Mouse (Mus musculus): ENCODE data around the gene Akr1d1. TPM values are rescaled to one million over a fixed set of nuclear protein-coding genes. Genes with fewer than 3 reads are reported as not detected.

The Akr1d1 gene
- polyA plus RNA-seq, 1 experiment from 2014 or later: not detected

DNA sequence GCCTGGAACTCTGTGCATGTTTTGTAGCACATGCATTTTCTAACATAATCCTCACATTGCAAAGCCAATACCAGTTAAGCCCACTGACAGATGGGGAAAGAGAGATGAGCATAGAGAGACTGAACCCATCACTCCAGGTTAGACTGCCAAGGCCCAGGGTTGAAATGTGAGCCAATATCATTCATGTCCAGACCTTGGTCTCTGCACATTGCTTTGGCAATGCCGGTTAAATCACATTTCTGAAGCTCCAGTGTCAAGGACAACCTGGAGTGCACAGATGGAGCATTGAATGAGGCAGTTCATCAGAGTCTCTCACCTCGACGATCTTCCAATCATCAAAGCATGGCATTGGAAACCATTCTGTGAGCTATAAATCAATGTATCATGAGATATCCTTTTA is 2.1 kb downstream of the Akr1d1 start:
- Histone ChIP-seq H3K36me3 (no peaks in the 10 kb centered on the region), H3K9ac (no peak overlapping the region), H3K27me3 (replicated peaks) (no peaks in the 10 kb centered on the region), H3K27ac (replicated peaks) (no peak overlapping the region), H3K4me3 (no peak overlapping the region), H3K9me3 (no peaks in the 10 kb centered on the region), H3K4me2 (no peak overlapping the region), H3K4me1 (no peaks in the 10 kb centered on the region)
- no peak for ATAC-seq (ENCODE audit: extremely low read depth, insufficient number of reproducible peaks, low FRiP score, low TSS enrichment)
- 79% methylated on average over 3 of the region's 3 CpGs for WGBS

- Histone ChIP-seq H3K36me3 (no peaks in the 10 kb centered on the region), H3K4me3 (no peak overlapping the region), H3K4me1 (0 out of 2 replicates have a peak, but pooled peaks cover 5% of the 10 kb centered on the region), H3K4me2 (no peak overlapping the region), H3K9ac (no peak overlapping the region), H3K27ac (replicated peaks) (no peak overlapping the region), H3K27me3 (replicated peaks) (no peaks in the 10 kb centered on the region), H3K9me3 (no peaks in the 10 kb centered on the region)
- WGBS: 70% methylated on average over 3 of the region's 3 CpGs
- no peak for ATAC-seq (ENCODE audit: extremely low read depth, insufficient number of reproducible peaks, low FRiP score, low TSS enrichment)
Observed at GRCm38 (mm10) chr6:37536831-37537230, 6.9 kb downstream of the Akr1d1 start.

DNA sequence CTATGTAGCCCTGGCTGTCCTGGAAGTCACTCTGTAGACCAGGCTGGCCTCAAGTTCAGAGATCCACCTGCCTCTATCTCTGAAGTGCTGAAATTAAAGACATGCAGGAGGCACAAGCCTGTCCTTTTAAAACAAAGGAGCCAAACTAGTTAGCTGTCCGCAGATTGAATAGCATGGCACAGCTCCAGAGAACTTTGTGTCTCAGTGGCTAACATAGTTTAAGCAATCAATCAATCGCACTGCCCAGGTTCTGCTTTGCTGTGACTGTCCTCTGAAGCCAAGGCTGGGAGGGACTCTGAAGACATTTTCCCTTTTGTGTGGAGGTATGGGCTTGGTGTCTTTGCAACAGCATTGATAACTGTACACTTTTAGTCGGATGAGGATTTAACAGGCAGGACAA is 7.8 kb downstream of the Akr1d1 start:
- Histone ChIP-seq H3K9me3 (no peaks in the 10 kb centered on the region), H3K4me2 (no peak overlapping the region), H3K36me3 (no peaks in the 10 kb centered on the region), H3K4me3 (no peak overlapping the region), H3K27me3 (replicated peaks) (no peaks in the 10 kb centered on the region), H3K9ac (no peak overlapping the region), H3K27ac (replicated peaks) (no peak overlapping the region), H3K4me1 (0 out of 2 replicates have a peak, but pooled peaks cover 5% of the 10 kb centered on the region)
- 78% methylated on average over 3 of the region's 3 CpGs for WGBS
- no peak for ATAC-seq (ENCODE audit: extremely low read depth, insufficient number of reproducible peaks, low FRiP score, low TSS enrichment)

GRCm38 (mm10) chr6:37538792-37539191 is 8.8 kb downstream of the Akr1d1 start:
- Histone ChIP-seq H3K4me1 (0 out of 2 replicates have a peak, but pooled peaks cover 5% of the 10 kb centered on the region), H3K9me3 (no peaks in the 10 kb centered on the region), H3K4me3 (no peak overlapping the region), H3K27me3 (replicated peaks) (no peaks in the 10 kb centered on the region), H3K9ac (no peak overlapping the region), H3K27ac (replicated peaks) (no peak overlapping the region), H3K4me2 (no peak overlapping the region), H3K36me3 (no peaks in the 10 kb centered on the region)
- ATAC-seq (ENCODE audit: extremely low read depth, insufficient number of reproducible peaks, low FRiP score, low TSS enrichment): no peak
- 78% methylated on average over 5 of the region's 5 CpGs for WGBS

- H3K4me1 ChIP-seq: 0 out of 2 replicates have a peak, but pooled peaks cover 5% of the 10 kb centered on the region
- H3K9me3 ChIP-seq: no peaks in the 10 kb centered on the region
- H3K27ac ChIP-seq (replicated peaks): no peak overlapping the region
- no peaks in the 10 kb centered on the region for H3K36me3 ChIP-seq
- no peak overlapping the region for H3K4me3 ChIP-seq
- ATAC-seq (ENCODE audit: extremely low read depth, insufficient number of reproducible peaks, low FRiP score, low TSS enrichment): no peak
- H3K27me3 ChIP-seq (replicated peaks): no peaks in the 10 kb centered on the region
- WGBS: 75% methylated on average over 9 of the region's 9 CpGs
- H3K4me2 ChIP-seq: no peak overlapping the region
- no peak overlapping the region for H3K9ac ChIP-seq
Observed at GRCm38 (mm10) chr6:37539403-37539802, 9.4 kb downstream of the Akr1d1 start.

DNA sequence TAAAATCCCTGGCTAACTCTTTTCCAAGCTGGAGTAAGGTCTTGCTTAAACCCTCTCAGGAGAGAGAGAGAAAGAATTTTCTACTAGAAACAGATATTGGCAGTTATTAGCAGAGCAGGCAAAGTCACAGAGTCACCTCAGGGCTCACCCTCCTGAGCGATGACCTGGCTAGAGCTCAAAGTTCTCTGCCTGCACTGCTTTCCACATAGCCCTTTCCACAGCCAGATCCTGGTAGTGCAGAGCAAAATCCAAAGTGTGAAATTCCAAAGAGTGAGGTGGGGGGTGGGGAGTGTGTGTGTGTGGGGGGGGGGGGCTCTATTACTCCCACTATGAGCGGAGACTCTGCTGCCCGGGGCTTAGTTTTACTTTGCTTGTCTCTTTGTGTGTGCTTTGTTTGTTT is 10.1 kb downstream of the Akr1d1 start:
- H3K36me3 ChIP-seq: no peaks in the 10 kb centered on the region
- no peak overlapping the region for H3K4me3 ChIP-seq
- H3K4me1 ChIP-seq: 0 out of 2 replicates have a peak, but pooled peaks cover 5% of the 10 kb centered on the region
- H3K4me2 ChIP-seq: no peak overlapping the region
- H3K27me3 ChIP-seq (replicated peaks): no peaks in the 10 kb centered on the region
- no peak overlapping the region for H3K9ac ChIP-seq
- no peaks in the 10 kb centered on the region for H3K9me3 ChIP-seq
- ATAC-seq (ENCODE audit: extremely low read depth, insufficient number of reproducible peaks, low FRiP score, low TSS enrichment): no peak; the same call in 1 of the 2 replicates
- 42% methylated on average over 3 of the region's 3 CpGs for WGBS
- H3K27ac ChIP-seq (replicated peaks): no peak overlapping the region

- ATAC-seq (ENCODE audit: extremely low read depth, insufficient number of reproducible peaks, low FRiP score, low TSS enrichment): no peak
- Histone ChIP-seq H3K27ac (replicated peaks) (no peak overlapping the region), H3K4me1 (0 out of 2 replicates have a peak, but pooled peaks cover 5% of the 10 kb centered on the region), H3K9ac (no peak overlapping the region), H3K4me2 (no peak overlapping the region), H3K36me3 (no peaks in the 10 kb centered on the region), H3K4me3 (no peak overlapping the region), H3K27me3 (replicated peaks) (no peaks in the 10 kb centered on the region), H3K9me3 (no peaks in the 10 kb centered on the region)
- WGBS: 83% methylated on average over 3 of the region's 3 CpGs
Observed at GRCm38 (mm10) chr6:37541171-37541570, 11.2 kb downstream of the Akr1d1 start.

GRCm38 (mm10) chr6:37542145-37542544 is 12.2 kb downstream of the Akr1d1 start:
- H3K4me2 ChIP-seq: no peak overlapping the region
- H3K27ac ChIP-seq (replicated peaks): no peak overlapping the region
- H3K9ac ChIP-seq: no peak overlapping the region
- no peak for ATAC-seq (ENCODE audit: extremely low read depth, insufficient number of reproducible peaks, low FRiP score, low TSS enrichment)
- H3K27me3 ChIP-seq (replicated peaks): no peaks in the 10 kb centered on the region
- 0 out of 2 replicates have a peak, but pooled peaks cover 5% of the 10 kb centered on the region for H3K4me1 ChIP-seq
- H3K36me3 ChIP-seq: no peaks in the 10 kb centered on the region
- no peak overlapping the region for H3K4me3 ChIP-seq
- H3K9me3 ChIP-seq: no peaks in the 10 kb centered on the region
- 79% methylated on average over 3 of the region's 3 CpGs for WGBS

DNA sequence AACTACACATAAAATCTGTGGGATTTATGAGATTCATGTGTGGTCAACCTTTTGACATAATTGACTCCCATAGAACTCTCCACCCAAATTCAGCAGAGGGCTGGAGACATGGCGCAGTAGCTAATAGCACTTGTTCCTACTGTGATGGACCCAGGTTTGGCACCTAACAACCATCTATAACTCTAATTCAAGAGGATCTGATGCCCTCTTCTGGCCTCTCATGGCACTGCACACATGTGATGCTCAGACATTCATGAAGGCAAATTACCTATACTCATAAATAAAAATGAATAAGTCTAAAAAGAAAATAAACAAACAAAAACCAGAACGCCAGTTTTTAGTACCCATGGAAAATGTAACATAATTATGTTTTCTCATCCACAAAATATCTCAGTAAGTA is 22.8 kb downstream of the Akr1d1 start:
- Histone ChIP-seq H3K9me3 (peaks cover 3% of the 10 kb centered on the region; the same call in 1 of the 2 replicates), H3K4me3 (no peak overlapping the region), H3K27ac (replicated peaks) (no peak overlapping the region), H3K4me2 (no peak overlapping the region), H3K27me3 (replicated peaks) (no peaks in the 10 kb centered on the region), H3K36me3 (no peaks in the 10 kb centered on the region), H3K4me1 (no peaks in the 10 kb centered on the region), H3K9ac (no peak overlapping the region)
- no peak for ATAC-seq (ENCODE audit: extremely low read depth, insufficient number of reproducible peaks, low FRiP score, low TSS enrichment)
- 79% methylated on average over 2 of the region's 2 CpGs for WGBS

DNA sequence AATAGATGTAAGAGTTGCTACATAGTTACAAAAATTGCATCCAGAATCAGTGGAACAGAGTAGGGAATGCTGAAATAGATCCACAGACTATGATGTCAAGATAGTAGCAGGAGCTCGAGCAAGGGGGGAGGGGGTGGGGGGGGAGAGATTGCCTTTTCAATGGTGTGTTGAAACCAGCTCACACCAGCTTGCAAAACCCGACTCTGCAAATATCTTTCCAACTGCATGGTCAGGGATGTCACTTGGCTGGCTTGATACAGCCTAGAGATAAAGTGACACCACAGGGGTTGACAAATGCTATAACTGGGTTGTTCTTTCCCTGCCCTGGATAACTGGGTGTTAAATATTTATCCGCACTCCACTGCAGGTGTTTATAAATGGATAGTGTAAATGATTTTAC is 24.0 kb downstream of the Akr1d1 start:
- H3K27me3 ChIP-seq (replicated peaks): no peaks in the 10 kb centered on the region
- H3K4me2 ChIP-seq: no peak overlapping the region
- H3K27ac ChIP-seq (replicated peaks): no peak overlapping the region
- H3K9ac ChIP-seq: no peak overlapping the region
- no peak for ATAC-seq (ENCODE audit: extremely low read depth, insufficient number of reproducible peaks, low FRiP score, low TSS enrichment)
- 69% methylated on average over 3 of the region's 3 CpGs for WGBS
- H3K4me3 ChIP-seq: no peak overlapping the region
- H3K4me1 ChIP-seq: no peaks in the 10 kb centered on the region
- peaks cover 3% of the 10 kb centered on the region; the same call in 1 of the 2 replicates for H3K9me3 ChIP-seq
- no peaks in the 10 kb centered on the region for H3K36me3 ChIP-seq

- Histone ChIP-seq H3K4me1 (no peaks in the 10 kb centered on the region), H3K27ac (replicated peaks) (no peak overlapping the region), H3K9me3 (peaks cover 3% of the 10 kb centered on the region; the same call in 1 of the 2 replicates), H3K36me3 (no peaks in the 10 kb centered on the region), H3K27me3 (replicated peaks) (no peaks in the 10 kb centered on the region), H3K9ac (no peak overlapping the region), H3K4me2 (no peak overlapping the region), H3K4me3 (no peak overlapping the region)
- WGBS: 74% methylated on average over 1 of the region's 1 CpGs
- ATAC-seq (ENCODE audit: extremely low read depth, insufficient number of reproducible peaks, low FRiP score, low TSS enrichment): no peak
Observed at GRCm38 (mm10) chr6:37554327-37554726, 24.4 kb downstream of the Akr1d1 start.

DNA sequence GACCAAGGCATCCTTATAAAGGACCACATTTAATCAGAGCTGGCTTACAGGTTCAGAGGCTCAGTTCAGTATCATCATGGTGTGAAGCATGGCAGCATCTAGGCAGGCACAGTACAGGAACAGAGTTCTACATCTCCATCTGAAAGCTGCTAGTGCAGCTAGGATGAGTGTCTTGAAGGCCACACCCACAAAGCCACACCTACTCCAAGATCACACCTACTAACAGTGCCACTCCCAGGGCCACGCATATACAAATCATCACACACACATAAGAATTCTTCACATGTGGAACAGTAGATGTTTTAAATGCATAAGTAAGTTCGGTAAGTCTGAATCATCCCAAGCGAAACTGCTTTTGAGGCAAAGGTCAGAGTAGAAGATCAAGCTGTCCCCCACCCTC is 33.9 kb downstream of the Akr1d1 start:
- WGBS: 72% methylated on average over 3 of the region's 3 CpGs
- Histone ChIP-seq H3K36me3 (no peaks in the 10 kb centered on the region), H3K27me3 (replicated peaks) (no peaks in the 10 kb centered on the region), H3K4me1 (no peaks in the 10 kb centered on the region), H3K4me3 (no peak overlapping the region), H3K27ac (replicated peaks) (no peak overlapping the region), H3K9me3 (no peaks in the 10 kb centered on the region), H3K9ac (no peak overlapping the region), H3K4me2 (no peak overlapping the region)
- ATAC-seq (ENCODE audit: extremely low read depth, insufficient number of reproducible peaks, low FRiP score, low TSS enrichment): no peak

Data from heart, embryonic 13.5 days (tissue).